Mouse (Mus musculus) cerebellum, adult 8-10 months (tissue): Measurements from ENCODE around the gene Pcx.

Source experiments
- DNase-seq: peaks from one replicate; pipeline ENCODE4 v3.0.0; 2022

Gene Pcx

DNA sequence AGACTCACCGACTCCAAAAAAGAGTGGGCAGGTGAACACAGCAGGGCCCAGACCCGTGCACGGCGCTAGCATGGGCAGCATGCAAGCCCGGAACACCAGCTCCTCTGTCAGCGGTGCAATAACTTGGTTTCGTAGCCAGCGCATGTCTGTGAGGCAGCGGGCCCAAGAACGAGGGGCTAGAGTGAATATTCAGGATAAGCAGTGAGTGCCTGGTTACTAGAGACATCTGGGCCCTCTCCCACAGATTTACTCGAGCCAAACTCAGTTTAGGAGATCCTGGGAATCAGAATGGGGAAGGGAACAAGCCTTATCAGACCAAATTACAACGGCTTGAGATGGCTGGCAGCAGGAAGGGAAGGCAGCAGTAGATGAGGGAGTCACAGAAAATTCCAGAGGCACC is 113.7 kb downstream of the Pcx start:
- DNase-seq, result peak; percentile 15

GRCm38 (mm10) chr19:4624406-4625178 is 114.3 kb downstream of the Pcx start:
- no peak for DNase-seq

- peak; percentile 88 for DNase-seq
These were observed 115.0 kb downstream of the Pcx start, which contains the start of gene Rce1 for GRCm38 (mm10) chr19:4625179-4625828. Gene Rce1, minus strand, starts transcription at chr19:4625641.

DNA sequence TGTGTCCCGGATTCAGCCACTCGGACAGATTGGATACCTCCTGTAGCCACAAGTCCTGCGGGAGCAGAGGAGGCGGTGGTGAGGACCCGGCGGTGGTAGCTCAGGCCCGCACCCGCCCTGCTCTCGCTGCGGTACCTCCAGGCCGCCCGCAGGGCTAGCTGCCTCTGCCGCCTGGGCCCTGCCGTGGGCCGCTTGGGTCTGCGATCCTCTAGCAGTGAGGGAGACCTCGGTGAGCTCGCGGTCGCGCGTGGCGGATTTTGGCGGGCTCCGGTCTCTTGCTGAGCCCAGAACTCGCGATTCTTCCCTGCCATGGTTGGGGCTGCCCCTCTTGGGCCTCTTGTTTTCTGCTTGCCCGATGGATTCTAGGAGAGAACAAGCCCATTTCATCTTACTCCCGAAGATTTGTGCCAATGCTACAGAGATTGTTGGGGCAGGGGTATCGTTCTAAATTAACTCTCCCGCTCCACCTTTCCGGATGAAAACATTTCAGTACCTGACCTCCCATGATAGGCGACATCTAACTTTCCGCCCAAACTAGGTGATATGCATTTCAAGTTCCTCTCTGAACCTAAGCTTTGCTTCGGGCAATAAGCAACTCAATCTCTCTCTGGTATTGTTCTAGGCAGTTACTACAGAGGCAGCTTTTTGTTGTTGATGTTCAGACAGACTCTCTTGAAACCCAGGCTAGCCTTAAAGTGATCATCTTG is 115.7 kb downstream of the Pcx start:
- no peak for DNase-seq

GRCm38 (mm10) chr19:4628819-4629218 is 118.5 kb downstream of the Pcx start:
- DNase-seq, result peak; percentile 80

- no peak for DNase-seq
These were observed 125.7 kb downstream of the Pcx start for GRCm38 (mm10) chr19:4635986-4636385.

DNA sequence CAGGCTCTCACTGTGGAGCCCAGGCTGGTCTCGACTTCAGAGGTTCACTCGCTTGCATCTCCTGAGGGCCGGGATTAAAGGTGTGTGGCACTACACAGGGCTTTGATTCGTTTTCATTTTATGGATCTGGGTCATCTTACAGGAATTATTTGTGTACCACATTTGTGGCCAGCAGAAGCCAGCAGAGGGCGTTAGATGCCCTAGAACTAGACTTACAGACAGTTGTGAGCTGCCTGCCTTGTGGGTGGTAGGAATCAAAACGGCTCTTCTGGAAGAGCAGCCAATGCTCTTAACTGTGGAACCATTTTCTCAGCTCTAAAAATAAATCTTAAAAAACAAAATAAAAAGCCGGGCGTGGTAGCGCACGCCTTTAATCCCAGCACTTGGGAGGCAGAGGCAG is 134.0 kb downstream of the Pcx start:
- DNase-seq, result peak; percentile 68

DNA sequence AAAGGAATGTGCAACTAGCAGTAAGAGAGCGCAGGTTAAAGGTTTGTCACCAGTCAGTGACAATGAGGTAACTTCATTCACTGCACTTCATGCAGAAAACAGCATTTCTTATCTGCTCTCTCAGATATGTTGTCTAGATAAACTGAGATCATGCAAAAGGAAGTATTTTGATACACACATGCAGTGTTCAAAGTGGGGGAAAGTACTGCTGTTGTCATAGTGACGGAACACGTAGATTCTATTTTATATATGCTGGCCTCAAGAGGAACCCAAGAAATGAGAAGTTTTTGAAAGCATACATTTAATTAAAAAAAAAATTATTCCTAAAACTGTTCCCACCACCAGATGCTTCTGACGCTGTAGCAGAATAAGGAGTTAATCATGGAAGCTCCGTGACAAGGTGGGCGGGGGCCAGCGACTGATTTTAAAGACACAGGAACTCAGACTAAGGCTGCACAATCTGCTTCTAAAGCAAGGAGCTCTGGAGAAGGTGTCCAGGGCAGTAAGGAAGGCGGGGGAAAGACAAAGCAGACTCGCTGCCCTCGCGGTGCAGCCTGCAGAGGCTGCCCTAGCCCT is 136.7 kb downstream of the Pcx start:
- DNase-seq, result no peak

GRCm38 (mm10) chr19:4658156-4658555 is 147.9 kb downstream of the Pcx start:
- peak; percentile 24 for DNase-seq

GRCm38 (mm10) chr19:4666815-4667214 is 156.5 kb downstream of the Pcx start:
- DNase-seq, result no peak

- DNase-seq, result no peak
These were observed 160.5 kb downstream of the Pcx start for GRCm38 (mm10) chr19:4670776-4671175.
